Mouse (Mus musculus) stomach, postnatal 0 days (tissue): ENCODE data around the gene Ak8.

Experiments used
- CTCF ChIP-seq: IDR thresholded peaks from 2 replicates; pipeline ENCODE4 v1.5.1; 2016; ENCODE audit warnings: antibody characterized with exemption, low read depth, mild to moderate bottlenecking, moderate library complexity
- EP300 ChIP-seq: optimal IDR thresholded peaks from 2 replicates; pipeline ENCODE3; 2016; ENCODE audit warnings: antibody characterized with exemption

- TF ChIP-seq CTCF (no peak), EP300 (no peak)
Measured at GRCm38 (mm10) chr2:28699361-28700335, at the start of gene Ak8, which contains the start of gene Spaca9.
